Comparison of ENCODE assay signal across 8 mouse cellular contexts in the genomic region with DNA sequence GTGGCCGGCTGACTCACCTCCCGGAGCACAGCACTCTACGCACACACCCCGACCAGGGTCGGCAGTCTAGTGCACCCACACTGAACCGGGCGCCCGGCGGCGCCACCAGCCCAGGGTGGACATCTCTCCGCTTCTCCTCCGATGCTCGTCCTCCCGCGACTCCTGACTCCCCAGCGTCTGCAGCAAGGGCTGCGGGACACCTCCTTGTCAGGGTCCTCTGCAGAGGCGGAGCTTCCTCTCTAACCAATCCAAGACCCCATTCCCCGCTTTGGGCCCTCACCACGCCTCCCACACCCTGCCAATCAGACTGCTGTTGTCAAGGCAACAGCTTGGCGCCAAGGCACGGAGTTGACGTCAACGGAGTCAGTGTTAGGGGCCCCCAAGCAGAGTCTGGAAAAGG. TPM values are rescaled to one million over a fixed set of nuclear protein-coding genes. Genes with fewer than 3 reads are reported as not detected.
A peak's percentile ranks its signal among the peaks of the same experiment; 100 is the strongest.
DNase-seq lines count a peak whose midpoint lies in the region; ATAC-seq and TF ChIP-seq lines count a peak whose summit lies in the region.

A gene (minus strand): TSS at position 191 of the 400 bp plus-strand sequence.
A gene (plus strand): TSS at position 338 of the 400 bp plus-strand sequence.

- peaks cover 8% of the 10 kb centered on the region for H3K36me3 ChIP-seq in ES-Bruce4 (ENCODE audit: control insufficient read depth, insufficient read depth, low read length, poor library complexity, severe bottlenecking)
- no peaks in the 10 kb centered on the region for H3K36me3 ChIP-seq in forebrain, embryonic 11.5 days (ENCODE audit: control insufficient read depth, insufficient read depth, low read length)
- peaks cover 12% of the 10 kb centered on the region for H3K36me3 ChIP-seq in heart, embryonic 14.5 days (ENCODE audit: control insufficient read depth, insufficient read depth, low read length)
- no peaks in the 10 kb centered on the region; the same call in 1 of the 2 replicates for H3K36me3 ChIP-seq in kidney, postnatal 0 days (ENCODE audit: insufficient read depth, low read length)

- no peak for TF ChIP-seq CTCF in ES-Bruce4 (IDR thresholded peaks at IDR 0.05; ENCODE audit: low read depth, low read length)
- peak; percentile 29; the same call in 1 of the 2 replicates for TF ChIP-seq CTCF in kidney, postnatal 0 days (IDR thresholded peaks at IDR 0.05; ENCODE audit: low read depth)

- no peaks in the 10 kb centered on the region for H3K27me3 ChIP-seq in ES-Bruce4 (ENCODE audit: control insufficient read depth, insufficient read depth, low read length, poor library complexity, severe bottlenecking)
- H3K27me3 ChIP-seq in forebrain, embryonic 11.5 days (ENCODE audit: control insufficient read depth, insufficient read depth, low read length): no peaks in the 10 kb centered on the region
- H3K27me3 ChIP-seq in heart, embryonic 14.5 days (ENCODE audit: control insufficient read depth, insufficient read depth, low read length): no peaks in the 10 kb centered on the region
- no peaks in the 10 kb centered on the region for H3K27me3 ChIP-seq in kidney, postnatal 0 days (ENCODE audit: insufficient read depth, low read length)

- no peaks in the 10 kb centered on the region for H3K4me1 ChIP-seq in ES-Bruce4 (ENCODE audit: control insufficient read depth, insufficient read depth, low read length)
- no peaks in the 10 kb centered on the region for H3K4me1 ChIP-seq in forebrain, embryonic 11.5 days (replicated peaks; ENCODE audit: control insufficient read depth, insufficient read depth, low read length)
- H3K4me1 ChIP-seq in heart, embryonic 14.5 days (ENCODE audit: control insufficient read depth in 2 of 2, insufficient read depth in 2 of 2, low read length in 2 of 2): no peaks in the 10 kb centered on the region
- no peaks in the 10 kb centered on the region for H3K4me1 ChIP-seq in kidney, postnatal 0 days (replicated peaks; ENCODE audit: insufficient read depth, low read length)

- peak; percentile 48 for ATAC-seq in forebrain, embryonic 11.5 days (replicated peaks; ENCODE audit: low FRiP score)
- peak; percentile 53 for ATAC-seq in heart, embryonic 14.5 days (ENCODE audit: insufficient number of reproducible peaks, insufficient read depth, low FRiP score, low read depth)
- peak; percentile 26 for ATAC-seq in kidney, postnatal 0 days (replicated peaks; ENCODE audit: low FRiP score, low read depth)

- H3K4me2 ChIP-seq in forebrain, embryonic 11.5 days (ENCODE audit: low read depth, low read length, severe bottlenecking): peak within 1 kb of the TSS; percentile 63
- peak within 1 kb of the TSS; percentile 62 for H3K4me2 ChIP-seq in heart, embryonic 14.5 days (ENCODE audit: low read length)
- H3K4me2 ChIP-seq in kidney, postnatal 0 days (ENCODE audit: low read length): peak within 1 kb of the TSS; percentile 61

- H3K4me3 ChIP-seq in ES-Bruce4 (ENCODE audit: low read depth, low read length): peak within 1 kb of the TSS; percentile 93
- peak within 1 kb of the TSS; percentile 42 for H3K4me3 ChIP-seq in forebrain, embryonic 11.5 days (ENCODE audit: low read depth, low read length)
- H3K4me3 ChIP-seq in heart, embryonic 14.5 days (ENCODE audit: control insufficient read depth in 1 of 2, insufficient read depth in 1 of 2, low read depth in 1 of 2, low read length in 2 of 2): peak within 1 kb of the TSS; percentile 63 to 91
- H3K4me3 ChIP-seq in kidney, postnatal 0 days (replicated peaks; ENCODE audit: low read depth, low read length): peak within 1 kb of the TSS; percentile 50

- WGBS in forebrain, embryonic 11.5 days: 48% methylated on average over 24 of the region's 24 CpGs
- WGBS in heart, embryonic 14.5 days: 45% methylated on average over 24 of the region's 24 CpGs
- 48% methylated on average over 23 of the region's 24 CpGs for WGBS in kidney, postnatal 0 days

- TF ChIP-seq EP300 in ES-Bruce4 (IDR thresholded peaks at IDR 0.05; ENCODE audit: insufficient read depth, low read depth, low read length): no peak

- H3K9me3 ChIP-seq in ES-Bruce4 (replicated peaks; ENCODE audit: control insufficient read depth, insufficient read depth, low read length, poor library complexity, severe bottlenecking): peaks cover 7% of the 10 kb centered on the region; the same call in 1 of the 2 replicates
- H3K9me3 ChIP-seq in forebrain, embryonic 11.5 days (ENCODE audit: control insufficient read depth, low read length): peaks cover 23% of the 10 kb centered on the region
- peaks cover 28% of the 10 kb centered on the region for H3K9me3 ChIP-seq in heart, embryonic 14.5 days (ENCODE audit: control insufficient read depth, low read length)
- H3K9me3 ChIP-seq in kidney, postnatal 0 days (replicated peaks; ENCODE audit: low read length): no peaks in the 10 kb centered on the region; the same call in 1 of the 2 replicates

- H3K9ac ChIP-seq in ES-Bruce4 (ENCODE audit: low read depth, poor library complexity, severe bottlenecking): peak within 1 kb of the TSS; percentile 87
- peak within 1 kb of the TSS; percentile 71 for H3K9ac ChIP-seq in forebrain, embryonic 11.5 days (ENCODE audit: low read length)
- H3K9ac ChIP-seq in heart, embryonic 14.5 days (ENCODE audit: low read length): peak within 1 kb of the TSS; percentile 74
- H3K9ac ChIP-seq in kidney, postnatal 0 days (ENCODE audit: low read depth, low read length): peak within 1 kb of the TSS; percentile 69

- DNase-seq in c-Kit-positive CD71-negative TER-119-negative erythroid progenitor cells, embryonic 14.5 days (ENCODE audit: low read depth): peak; percentile 42
- peak; percentile 92 for DNase-seq in forebrain, embryonic 11.5 days (ENCODE audit: low spot score)
- peak; percentile 94 for DNase-seq in kidney, postnatal 0 days (ENCODE audit: low spot score)
- DNase-seq in liver: peak; percentile 82
- peak; percentile 89 for DNase-seq in neural tube, embryonic 10.5 days (ENCODE audit: extremely low spot score, low spot score)
- peak; percentile 47 to 75 for DNase-seq in urinary bladder, adult 18-20 months (ENCODE audit: low spot score in 2 of 2)

- TF ChIP-seq POLR2A in ES-Bruce4 (IDR thresholded peaks at IDR 0.05; ENCODE audit: insufficient read depth, low read length): peak; percentile 77

- H3K27ac ChIP-seq in ES-Bruce4 (ENCODE audit: insufficient read depth, low read length): peak within 1 kb of the TSS; percentile 85
- H3K27ac ChIP-seq in forebrain, embryonic 11.5 days (ENCODE audit: low read depth, low read length): peak within 1 kb of the TSS; percentile 94
- peak within 1 kb of the TSS; percentile 91 to 99 for H3K27ac ChIP-seq in heart, embryonic 14.5 days (replicated peaks in 1 of 2; ENCODE audit: control insufficient read depth in 1 of 2, insufficient read depth in 1 of 2, low read depth in 2 of 2, low read length in 2 of 2)
- H3K27ac ChIP-seq in kidney, postnatal 0 days: peak within 1 kb of the TSS; percentile 92

RNA-seq across cellular contexts. Expression of the first gene that starts in this region (rescaled TPM):
- 216 and 228 TPM in 2 replicates for polyA plus RNA-seq in ES-Bruce4 (2011; ENCODE audit: insufficient read depth, insufficient read length, low read depth, missing spikeins)
- polyA plus RNA-seq in forebrain, embryonic 11.5 days (2014; fragmentation: Nextera tagmentation; extraction: Ambion mirVana): 100 and 104 TPM in 2 replicates
- 119 and 120 TPM in 2 replicates for polyA plus RNA-seq in heart, embryonic 14.5 days (2014; fragmentation: Nextera tagmentation; extraction: Ambion mirVana)
- 73.5 and 75.8 TPM in 2 replicates for polyA plus RNA-seq in kidney, postnatal 0 days (2015; fragmentation: Nextera tagmentation; extraction: Ambion mirVana)

RNA-seq across cellular contexts. Expression of the second gene that starts in this region (rescaled TPM):
- polyA plus RNA-seq in ES-Bruce4 (2011; ENCODE audit: insufficient read depth, insufficient read length, low read depth, missing spikeins): 12.8 and 14.2 TPM in 2 replicates
- 13.3 and 14.4 TPM in 2 replicates for polyA plus RNA-seq in forebrain, embryonic 11.5 days (2014; fragmentation: Nextera tagmentation; extraction: Ambion mirVana)
- 7.7 and 8.7 TPM in 2 replicates for polyA plus RNA-seq in heart, embryonic 14.5 days (2014; fragmentation: Nextera tagmentation; extraction: Ambion mirVana)
- 1.6 and 1.7 TPM in 2 replicates for polyA plus RNA-seq in kidney, postnatal 0 days (2015; fragmentation: Nextera tagmentation; extraction: Ambion mirVana)

Comparison
In these comparisons a context has a peak if more than half of its experiments do, and no peak if none do; other contexts are left out.
1. Peak in every context shown above with its lines: DNase-seq, ATAC-seq, H3K4me3 ChIP-seq and H3K27ac ChIP-seq.
2. H3K4me3 ChIP-seq: peak in every context shown above with its lines; median percentile 93 in ES-Bruce4; 77 in heart, embryonic 14.5 days; 50 in kidney, postnatal 0 days; 42 in forebrain, embryonic 11.5 days.
3. DNase-seq: peak in every context shown above with its lines; median percentile 94 in kidney, postnatal 0 days; 92 in forebrain, embryonic 11.5 days; 89 in neural tube, embryonic 10.5 days; 82 in liver; 61 in urinary bladder, adult 18-20 months; 42 in c-Kit-positive CD71-negative TER-119-negative erythroid progenitor cells, embryonic 14.5 days.